Mouse (Mus musculus): ENCODE data around the gene Gsta4.
"Not testable (repeated sequence)": the region's sequence is repeated elsewhere in the genome, so short reads cannot be mapped to it uniquely, and the experiment has no call there.

The Gsta4 gene

DNA sequence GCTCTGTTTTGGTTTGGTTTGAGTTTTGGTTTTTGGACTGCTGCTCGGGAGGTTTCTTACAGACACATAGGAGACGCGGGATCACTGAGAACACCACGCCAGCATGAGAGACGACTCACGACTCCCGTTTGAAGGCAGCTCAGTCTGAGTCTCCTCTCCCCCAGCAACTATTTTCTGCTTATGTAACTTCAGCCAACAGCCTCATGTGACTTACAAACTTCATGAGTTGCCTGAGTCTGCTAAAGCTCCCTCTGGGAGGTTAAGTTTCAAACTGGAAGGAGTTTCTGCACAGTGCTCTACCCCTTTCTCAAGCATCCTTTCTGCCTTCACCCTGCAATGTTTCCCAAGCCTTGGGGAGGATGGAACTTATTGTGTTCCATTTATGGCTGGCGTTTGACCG is 3.1 kb downstream of the Gsta4 start:
- DNase-seq, result no peak

DNA sequence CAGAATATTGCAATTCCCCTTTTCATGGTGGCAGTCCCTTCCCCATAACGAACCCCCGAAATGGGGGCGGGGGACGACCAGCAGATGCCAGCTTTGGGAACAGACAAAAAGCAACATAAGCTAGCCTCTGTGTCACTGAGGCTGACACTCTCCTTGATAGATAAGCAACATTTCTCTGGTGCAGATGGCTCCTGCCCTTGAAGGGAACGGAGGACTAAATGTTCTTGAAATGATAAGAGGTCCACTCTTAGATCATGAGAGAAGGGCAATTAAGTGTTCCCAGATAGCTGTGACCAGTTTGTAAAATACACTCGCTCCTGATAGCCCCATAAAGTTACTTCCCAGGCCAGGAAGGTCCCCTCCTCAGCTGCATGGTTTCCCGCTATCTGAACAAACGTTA is 6.3 kb downstream of the Gsta4 start:
- DNase-seq, result no peak

DNA sequence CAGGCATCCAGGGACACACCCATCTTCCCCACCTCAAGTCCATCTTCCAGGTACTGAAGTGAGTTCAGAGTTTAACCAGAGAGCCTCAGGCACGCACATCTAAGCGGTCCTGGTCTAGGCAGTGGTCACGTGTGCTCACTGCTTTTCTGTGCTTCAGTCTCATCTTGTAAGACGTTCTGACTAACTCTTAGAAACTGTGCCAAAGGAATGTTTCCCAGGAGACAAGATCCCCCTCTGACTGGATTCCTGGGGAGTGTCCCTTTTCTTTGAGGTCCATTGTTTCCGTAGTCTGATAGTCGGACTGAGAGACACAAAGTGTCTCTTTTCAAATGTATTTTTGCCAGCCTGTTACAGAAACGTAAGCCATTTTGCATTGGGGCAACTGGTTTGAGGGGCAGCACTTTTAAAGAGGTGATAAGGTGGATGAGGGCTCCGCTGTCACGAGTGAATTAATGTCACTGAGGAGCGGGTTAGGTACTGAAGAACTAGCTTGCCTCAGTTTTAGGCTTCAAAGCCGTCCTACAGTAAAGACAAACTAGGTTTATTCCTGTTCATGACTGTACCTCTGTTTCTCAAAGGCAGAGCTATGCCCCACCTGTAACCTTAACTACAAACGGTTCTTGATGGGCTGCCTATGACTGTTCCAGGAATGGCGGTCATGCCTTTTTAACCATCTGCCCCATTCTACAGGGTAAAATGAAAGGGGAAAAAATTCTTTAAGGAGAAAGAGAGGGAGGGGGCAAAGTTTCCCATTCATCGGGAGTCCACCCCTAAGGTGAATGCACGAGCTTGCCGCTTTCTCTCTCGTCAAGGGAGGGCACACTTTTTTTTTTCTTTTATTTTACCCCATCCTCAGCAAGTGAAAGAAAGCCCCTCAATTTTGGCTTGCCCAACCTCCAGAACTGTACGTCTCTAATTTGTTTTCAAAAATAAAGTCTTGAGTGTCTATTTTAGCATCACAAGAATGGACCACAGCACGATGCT is 8.4 kb downstream of the Gsta4 start:
- peak; percentile 28 for DNase-seq

DNA sequence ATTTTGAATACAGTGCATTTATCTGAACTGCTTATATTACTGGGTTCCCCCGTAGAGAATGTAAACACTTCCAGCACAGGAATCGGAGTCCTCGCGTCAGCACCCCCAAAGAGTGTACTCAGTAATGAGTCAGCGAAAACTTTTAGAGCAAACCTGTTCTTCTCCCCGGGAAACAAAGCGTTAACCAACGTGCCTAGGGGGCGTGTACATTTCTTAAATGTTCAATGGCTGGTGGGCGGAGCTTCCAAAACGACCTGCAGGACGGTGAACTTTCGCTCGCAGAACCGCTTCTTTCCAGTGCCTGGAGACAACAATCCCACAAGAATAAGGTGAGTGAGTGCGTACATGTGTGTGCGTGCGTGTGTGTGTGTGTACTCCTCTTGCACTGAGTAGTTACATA is 9.2 kb downstream of the Gsta4 start:
- peak; percentile 96 for DNase-seq

DNA sequence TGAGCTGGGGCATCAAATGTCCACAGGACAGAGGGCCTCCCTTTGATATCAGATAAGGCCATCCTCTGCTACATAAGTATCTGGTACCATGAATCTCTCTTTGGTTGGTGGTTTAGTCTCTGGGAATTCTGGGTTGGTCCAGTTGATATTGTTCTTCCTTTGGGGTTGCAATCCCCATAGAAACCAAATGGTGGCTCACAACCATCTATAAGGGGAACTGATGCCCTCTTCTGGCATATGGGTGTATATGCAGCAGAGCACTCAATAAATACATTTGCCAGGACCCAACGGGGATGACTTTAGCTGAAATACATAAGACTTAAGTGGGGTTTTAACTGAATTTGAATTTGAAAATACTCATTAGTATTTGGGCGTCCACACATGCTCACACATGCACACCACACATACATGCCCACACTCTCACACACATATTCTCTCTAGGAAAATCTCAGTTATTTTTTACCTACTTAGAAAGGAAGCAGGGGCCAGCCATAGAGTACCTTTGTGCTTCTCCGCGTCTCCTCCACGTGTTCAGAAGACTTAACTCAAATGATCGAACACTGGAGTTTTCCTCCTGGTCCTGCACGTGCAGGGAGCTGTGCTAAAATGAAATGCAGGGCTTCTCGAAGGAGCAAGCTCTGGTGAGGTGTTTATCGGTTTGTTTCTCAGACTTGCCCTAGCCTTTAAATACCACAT is 11.5 kb downstream of the Gsta4 start:
- peak; percentile 85 for DNase-seq

DNA sequence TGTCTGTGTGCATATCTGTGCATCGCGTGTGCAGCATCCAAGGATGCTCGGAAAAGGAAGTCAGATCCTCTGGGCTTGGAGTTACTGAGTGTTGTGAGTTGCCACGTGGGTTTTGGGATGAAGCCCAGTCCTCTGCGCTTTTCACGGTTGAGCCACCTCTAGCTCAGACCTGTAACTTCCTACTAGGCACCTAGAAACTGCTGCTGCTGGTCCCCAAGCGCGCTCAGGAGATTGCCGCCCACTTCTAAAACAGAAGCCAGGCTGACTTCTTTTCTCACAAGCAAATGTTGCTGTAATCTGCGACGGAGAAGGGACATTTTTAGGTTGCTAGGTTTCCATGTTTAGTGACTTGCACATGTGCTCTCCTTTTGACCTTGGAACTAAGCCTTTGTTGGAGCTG is 12.5 kb downstream of the Gsta4 start:
- no peak for DNase-seq

DNA sequence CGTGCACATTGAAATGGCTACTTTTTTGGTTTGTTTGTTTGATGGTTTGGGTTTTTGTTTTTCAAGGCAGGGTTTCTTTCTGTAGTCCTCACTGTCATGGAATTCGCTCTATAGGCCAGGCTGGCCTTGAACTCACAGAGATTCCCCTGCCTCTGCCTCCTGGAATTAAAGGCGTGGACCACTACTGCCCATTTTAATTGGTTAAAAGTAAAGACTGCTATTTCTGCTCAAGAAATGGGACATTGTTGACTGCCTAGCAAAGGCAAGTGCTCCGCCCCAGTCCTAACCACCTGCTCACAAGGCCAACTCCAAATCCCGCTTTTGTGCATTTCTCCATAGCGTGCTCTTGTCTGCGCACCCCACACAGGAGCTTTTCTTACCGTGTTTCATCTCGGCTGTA is 15.2 kb downstream of the Gsta4 start:
- no peak for DNase-seq

DNA sequence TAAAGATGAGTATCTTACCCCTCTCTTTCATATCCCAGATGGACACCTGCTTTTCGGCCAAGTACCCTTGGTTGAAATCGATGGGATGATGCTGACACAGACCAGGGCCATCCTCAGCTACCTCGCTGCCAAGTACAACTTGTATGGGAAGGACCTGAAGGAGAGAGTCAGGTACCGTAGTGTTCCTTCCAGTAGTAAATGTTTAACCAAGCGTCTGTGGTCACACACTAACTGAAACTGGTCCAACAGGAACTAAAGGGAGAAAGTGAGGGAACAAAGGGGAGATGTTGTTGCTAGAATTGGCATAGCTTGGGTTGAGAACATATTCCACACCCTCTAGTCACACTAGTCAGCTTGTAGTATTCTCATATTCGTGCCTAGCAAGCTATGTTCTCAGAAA is 21.6 kb downstream of the Gsta4 start:
- no peak for DNase-seq

DNA sequence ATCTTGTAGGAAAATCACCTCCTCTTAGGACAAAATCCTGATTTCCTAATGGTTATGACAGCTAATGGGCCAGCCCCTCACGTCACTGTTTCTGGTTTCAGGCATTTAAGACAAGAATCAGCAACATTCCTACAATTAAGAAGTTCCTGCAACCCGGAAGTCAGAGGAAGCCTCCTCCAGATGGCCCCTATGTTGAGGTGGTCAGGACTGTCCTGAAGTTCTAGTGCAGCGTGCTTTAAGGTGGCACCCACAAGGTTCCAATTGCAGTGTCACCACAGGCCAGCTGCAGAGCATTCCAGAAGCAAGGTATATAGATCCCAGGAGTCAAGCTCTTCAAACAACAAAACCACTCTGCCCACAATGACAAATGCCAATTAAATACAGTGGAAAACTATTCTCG is 26.4 kb downstream of the Gsta4 start:
- no peak for DNase-seq

DNA sequence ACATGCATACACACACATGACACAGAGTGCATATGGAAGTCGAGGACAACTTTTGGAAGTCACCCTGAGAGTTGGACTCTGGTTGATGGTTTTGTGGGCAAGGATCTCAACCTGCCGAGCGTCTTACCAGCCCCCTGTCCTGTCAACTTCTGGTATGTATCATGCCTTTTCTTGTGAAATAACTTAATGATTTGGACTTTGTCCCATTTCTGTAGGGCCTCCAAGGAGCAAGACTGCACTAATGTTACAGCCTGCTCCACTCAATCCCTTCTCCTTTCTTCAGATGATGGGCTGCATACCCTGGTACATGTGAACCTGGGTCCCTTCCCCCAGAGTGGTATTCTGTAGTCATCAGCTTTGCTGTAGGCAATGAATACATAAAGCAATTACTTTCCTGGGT is 27.5 kb downstream of the Gsta4 start:
- DNase-seq, result no peak

DNA sequence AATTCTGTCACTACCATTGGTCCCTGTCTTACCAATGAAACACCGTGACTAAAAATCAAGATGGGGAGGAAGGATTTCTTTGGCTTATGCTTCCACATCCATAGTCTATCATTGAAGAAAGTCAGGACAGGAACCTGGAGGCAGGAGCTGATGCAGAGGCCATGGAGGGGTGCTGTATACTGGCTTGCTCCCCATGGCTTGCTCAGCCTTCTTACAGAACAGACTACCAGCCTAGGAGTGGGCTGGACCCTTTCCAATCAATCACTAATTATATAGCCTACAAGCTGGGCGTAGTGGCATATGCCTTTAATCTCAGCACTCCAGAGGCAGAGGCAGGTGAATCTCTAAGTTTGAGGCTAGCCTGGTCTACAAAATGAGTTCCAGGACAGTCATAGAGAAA is 28.2 kb downstream of the Gsta4 start:
- DNase-seq, result no peak

DNA sequence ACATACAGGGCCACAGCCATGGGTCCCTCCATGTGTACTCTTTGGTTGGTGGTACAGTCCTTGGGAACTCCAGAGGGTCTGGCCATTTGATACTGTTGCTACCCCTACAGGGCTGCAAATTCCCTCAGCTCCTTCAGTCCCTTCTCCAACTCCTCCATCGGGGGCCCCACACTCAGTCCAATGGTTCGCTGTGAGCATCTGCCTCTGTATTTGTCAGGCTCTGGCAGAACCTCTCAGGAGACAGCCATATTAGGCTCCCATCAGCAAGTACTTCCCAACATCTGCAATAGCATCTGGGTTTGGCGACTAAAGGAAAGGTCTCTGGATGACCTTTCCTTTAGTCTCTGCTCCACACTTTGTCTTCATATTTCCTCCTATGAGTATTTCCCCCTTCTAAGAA is 28.9 kb downstream of the Gsta4 start:
- no peak for DNase-seq

DNA sequence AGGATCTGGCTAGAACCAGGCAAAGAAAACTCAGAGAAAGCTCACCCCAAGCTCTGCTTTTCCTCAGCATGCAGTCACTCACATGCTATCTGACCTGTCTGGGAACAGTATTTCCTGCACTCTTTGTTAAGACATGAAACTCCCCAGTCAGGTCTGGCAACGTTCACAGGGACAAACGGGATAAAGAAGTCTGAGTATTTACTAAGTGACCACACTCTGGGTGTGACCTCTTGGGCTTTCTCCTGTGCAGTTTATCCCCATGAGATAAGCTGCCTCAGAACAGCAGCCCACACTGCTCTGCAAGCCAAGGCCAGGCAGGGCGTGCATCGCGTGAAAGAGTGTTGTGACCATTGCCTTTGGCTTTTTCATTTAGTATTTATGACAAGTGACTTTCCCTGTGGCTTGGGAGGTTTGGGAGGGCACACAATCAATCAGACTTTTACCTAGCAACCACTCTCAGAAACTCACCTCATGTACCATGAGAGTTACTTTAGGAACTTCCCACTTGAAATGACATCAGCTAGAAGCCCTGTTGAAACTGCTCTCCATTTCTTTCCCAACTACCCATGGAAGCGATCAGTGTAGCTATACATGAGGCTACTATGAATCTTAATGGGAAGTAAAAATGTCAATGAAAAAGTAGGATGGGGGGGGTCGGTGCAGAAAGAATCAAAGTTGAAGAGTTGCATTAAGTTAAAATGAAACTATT is 29.9 kb downstream of the Gsta4 start:
- no peak for DNase-seq

DNA sequence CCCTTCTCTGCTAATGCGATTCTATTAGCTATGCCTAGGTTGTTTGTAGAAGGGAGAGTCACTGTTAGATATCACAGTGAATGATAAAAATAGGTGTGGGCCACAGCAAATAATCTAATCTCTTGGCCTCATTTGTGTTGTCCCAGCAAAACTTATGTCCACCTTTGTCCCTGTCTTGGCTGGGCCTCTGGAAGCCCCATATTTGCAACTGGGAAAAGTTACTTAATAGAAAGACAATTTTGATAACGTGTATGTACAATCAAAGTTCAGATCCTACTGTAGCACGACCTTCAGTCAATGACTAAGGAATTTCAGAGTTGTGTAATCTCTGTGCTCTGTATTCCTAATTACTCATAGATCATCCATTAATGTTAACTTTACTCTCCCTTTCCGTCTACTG is 34.5 kb downstream of the Gsta4 start:
- no peak for DNase-seq

DNA sequence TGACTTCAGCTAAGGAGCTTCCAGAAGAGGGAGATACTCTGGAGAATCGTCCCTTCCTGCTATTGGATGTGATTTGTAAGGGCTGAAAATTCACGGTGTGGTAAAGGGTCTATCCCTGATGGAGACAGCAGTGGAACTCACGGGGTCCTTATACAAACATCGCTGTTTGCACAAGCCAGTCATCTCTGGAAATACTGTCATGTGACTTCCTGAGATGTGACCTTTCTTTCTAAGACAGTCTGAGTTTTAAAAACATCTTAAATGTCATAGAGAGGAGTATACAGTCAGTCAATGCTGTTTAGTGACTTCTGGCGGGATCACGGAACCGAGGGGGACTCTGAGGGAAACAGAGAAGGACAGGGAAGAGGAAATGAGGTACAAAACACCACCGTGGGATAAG is 40.0 kb downstream of the Gsta4 start:
- peak; percentile 8 for DNase-seq

DNA sequence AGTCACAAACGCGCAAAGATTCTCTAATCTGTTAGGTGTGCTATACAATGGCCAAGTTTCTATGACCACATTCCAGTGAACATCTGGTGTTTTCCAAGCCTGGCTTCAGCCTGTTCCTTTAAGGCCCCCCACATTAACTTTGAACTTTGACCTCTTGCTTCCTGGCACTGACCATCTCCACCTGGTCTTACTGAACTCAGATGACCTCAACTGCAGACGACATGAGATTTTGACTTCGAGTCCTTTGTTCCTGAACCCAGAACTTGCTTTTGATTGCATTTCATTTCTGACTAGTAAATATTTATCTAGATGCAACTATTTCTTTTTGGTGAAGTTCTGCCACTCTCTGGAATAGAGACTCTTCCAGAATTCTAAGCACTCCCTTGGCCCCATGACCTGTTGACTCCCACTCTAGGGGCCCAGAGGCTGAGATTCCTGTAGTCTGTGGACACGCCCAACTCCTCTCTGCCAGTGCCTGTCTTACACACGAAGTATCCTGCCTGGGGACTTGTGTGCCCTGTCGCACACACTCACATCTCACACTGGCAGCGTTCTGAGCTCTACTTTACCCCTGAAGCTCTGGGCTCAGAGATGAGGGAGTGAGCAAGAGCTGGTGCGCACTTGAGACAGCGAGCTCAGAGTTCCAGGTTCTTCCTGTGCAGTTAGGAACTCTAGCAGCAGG is 40.8 kb downstream of the Gsta4 start:
- peak; percentile 37 for DNase-seq

DNA sequence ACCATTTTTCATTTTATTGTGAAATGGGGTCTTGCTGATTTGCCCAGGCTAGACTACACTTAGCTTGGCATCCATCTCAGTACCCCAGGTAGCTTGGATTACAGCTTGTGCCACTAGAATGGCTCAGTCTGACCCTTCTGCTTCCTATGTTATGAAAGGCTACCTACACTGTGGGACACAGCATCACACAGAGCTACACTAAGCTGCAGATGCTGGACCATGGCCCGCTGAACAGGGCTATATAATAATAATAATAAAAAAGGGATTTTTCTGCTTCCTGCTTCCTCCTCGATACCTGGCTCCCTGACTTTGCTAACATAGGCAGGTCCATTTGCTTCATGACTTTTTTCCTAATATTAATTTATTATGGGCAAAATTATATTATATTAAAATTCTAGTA is 41.8 kb downstream of the Gsta4 start:
- DNase-seq, result no peak

DNA sequence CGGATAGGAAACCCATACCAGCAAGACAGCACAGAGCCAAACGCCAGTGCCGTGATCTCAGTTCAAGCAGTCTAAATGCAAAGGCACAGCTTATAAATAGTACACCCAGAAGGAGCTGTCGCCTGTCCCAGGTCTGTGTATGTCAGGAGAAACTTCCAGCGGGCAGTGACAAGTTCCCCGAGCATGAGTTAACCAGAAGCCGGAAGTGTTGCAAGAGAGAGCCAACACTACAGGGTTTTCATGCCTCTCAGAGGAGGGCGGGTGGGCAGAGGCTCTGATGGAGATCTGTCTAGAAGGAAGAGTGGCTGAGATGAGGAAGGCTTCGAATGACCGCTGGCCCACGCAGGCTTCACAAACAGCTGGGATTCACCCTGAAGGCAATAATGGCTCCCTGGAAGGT is 42.7 kb downstream of the Gsta4 start:
- DNase-seq, result no peak

DNA sequence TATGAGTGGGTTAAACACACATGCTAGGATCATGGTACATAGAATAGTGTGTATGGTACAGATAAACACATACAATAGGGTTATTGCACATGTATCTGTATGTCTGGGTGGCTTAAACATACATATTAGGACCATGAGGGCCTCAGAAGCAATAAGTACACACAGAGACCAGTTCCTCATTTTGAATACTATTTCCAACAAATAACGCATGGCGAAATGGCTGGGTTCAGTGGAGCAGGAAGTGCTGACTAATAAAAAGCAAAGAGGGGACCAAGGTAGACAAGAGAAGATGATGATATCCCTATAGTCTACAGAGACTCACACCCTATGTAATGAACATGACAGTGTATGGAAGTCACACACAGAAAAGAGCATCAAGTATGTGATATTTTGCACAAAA is 45.5 kb downstream of the Gsta4 start:
- DNase-seq, result no peak

DNA sequence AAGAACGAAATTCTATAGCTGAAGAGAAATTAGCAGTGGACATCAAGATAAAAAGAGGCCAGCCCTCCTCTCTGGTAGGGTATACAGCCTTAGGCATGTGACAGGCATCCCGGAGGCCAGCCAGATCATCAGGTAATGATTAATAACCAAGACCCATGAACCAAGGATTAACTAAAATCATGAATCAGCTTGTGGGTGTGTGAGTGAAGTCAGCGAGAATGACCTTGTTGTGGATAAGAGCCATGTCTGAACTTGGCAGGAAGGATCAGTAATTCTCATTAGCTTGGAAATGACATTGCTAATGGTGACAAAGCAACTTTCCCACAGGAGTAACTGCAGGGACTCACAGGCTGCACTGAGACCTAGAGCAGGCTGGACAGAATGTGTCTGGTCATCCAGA is 47.1 kb downstream of the Gsta4 start:
- DNase-seq, result not testable (repeated sequence)

DNA sequence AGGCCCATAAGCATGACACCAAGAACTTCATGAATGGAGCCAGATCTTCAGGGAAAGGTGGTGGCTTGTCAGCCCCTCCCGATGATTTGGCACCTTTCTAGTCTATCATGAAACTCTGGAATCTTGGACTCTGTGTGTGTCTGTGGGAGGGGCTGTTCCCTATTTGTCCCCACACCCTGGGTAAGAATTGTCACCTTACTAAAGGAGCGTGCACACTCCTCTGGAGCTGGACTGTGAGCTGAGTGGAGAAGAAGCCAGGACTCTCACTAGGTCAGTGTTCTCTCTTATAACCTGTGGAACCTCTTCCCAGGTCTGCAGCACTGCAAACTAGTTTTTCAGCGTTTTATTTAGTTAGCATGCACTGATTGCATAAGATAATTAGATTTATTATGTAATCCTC is 47.9 kb downstream of the Gsta4 start, which contains the start of gene Gsta1:
TSS of gene Gsta1 (plus strand) at position 196 of the 400 bp plus-strand sequence.
- DNase-seq, result not testable (repeated sequence)

DNA sequence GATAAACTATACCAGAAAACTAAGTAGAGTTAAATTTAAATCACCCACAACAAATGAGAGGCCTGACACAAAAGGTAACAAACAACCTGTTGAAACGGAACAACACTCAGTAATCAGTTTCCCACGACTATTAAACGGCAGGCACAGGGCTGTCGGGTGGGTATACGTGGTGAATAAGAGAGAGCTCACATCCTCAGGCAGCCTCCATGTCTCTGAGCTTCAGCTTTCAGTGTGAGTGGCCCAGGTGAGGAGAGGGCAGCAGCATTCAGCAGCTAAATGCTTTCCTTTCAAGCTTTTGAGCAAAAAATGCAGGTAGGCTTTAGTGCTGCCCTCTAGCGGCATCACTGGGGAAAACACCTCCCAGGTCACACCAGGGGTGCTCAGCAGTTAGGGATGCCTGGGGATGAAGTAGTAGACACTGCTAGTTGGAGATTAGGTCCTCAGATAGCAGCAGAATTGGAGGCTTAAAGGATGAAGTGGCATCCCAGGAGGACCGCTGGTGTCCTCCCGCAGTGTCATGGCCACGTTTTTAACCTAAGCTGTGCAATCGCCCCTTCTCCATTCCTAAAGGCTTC is 50.6 kb downstream of the Gsta4 start:
- DNase-seq, result not testable (repeated sequence)

Data from embryo, embryonic 11 days (tissue).